Mouse (Mus musculus) left cerebral cortex, postnatal 36 days (tissue): ENCODE measurements around the gene Ip6k2. TPM values are rescaled to one million over a fixed set of nuclear protein-coding genes. Genes with fewer than 3 reads are reported as not detected.
A peak's percentile ranks its signal among the peaks of the same experiment; 100 is the strongest.

Experiments used
- DNase-seq, 2 experiments: peaks; one replicate each; pipeline ENCODE4 v3.0.0; 2021 to 2022; ENCODE audit warnings: low spot score in 2 of 2, mixed read lengths in 1 of 2
- intact Hi-C: fragments of 180-260 bp; cut with DNase I; formaldehyde crosslinking; loops from one replicate; pipeline ENCODE4 v1.15.1; 2025
- total RNA-seq, 2 experiments: library from RNA; stranded (reverse); gene quantifications; 2 replicates each; pipeline ENCODE4 v1.2.3; 2021

Gene Ip6k2
- total RNA-seq: 100 to 1,000 TPM; 155 to 158 TPM

GRCm38 (mm10) chr9:108783548-108784463 is at the start of gene Ip6k2:
Gene Ip6k2, plus strand, starts transcription at chr9:108783796.
- DNase-seq: peak; percentile 96

GRCm38 (mm10) chr9:108734626-108735025 is 49.0 kb upstream of the Ip6k2 start:
- no peak for DNase-seq
- intact Hi-C loops: no loop called here

More at GRCm38 (mm10) chr9:108783548-108784463, at the start of gene Ip6k2:
- intact Hi-C loops: no loop called here

- DNase-seq: no peak
- intact Hi-C loops: no loop called here
Measured at GRCm38 (mm10) chr9:108739239-108739638, 44.4 kb upstream of the Ip6k2 start.

DNA sequence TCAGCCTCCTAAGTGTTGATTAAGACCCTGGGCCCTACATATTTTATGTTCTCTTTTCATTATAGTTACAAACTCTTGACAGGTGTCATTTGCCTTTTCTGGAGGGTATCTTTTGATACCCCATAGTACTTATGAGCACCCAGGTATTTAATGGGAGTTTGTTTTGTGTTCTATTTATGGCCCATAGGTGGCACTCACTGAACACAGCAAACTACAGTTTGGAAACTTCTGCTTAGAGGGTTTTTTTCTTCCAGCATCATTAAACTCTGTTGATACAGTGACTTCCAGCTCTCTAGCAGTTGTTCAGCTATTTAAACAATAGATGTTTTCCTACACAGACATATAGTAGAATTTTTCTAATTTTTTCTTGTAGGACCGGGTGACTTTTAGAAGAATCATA is 43.5 kb upstream of the Ip6k2 start:
- DNase-seq: no peak
- intact Hi-C loops: no loop called here

- DNase-seq: no peak
- intact Hi-C loops: no loop called here
Measured at GRCm38 (mm10) chr9:108742048-108742447, 41.5 kb upstream of the Ip6k2 start.

GRCm38 (mm10) chr9:108746876-108747499 is 36.6 kb upstream of the Ip6k2 start:
- intact Hi-C loops: no loop called here
- no peak for DNase-seq

DNA sequence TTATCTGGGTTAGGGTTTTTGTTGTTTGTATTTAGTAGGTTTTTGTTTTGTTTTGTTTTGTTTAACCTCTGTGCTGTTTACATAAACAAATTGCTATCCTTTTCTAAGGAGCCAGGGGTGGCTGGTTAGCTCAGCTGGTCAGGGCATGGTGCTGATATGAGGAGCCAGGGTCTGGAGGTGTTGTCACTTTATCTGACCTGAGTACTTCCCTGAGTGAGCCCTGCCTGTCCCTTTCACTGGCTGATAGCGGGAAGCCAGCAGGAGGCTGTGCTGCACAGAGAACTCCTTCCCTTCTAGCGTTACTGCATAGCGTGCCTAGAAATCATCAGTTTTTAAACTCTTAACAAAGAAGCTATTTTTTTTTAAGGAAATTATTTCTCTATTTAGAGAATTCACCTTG is 35.9 kb upstream of the Ip6k2 start:
- no peak for DNase-seq
- intact Hi-C loops: no loop called here

DNA sequence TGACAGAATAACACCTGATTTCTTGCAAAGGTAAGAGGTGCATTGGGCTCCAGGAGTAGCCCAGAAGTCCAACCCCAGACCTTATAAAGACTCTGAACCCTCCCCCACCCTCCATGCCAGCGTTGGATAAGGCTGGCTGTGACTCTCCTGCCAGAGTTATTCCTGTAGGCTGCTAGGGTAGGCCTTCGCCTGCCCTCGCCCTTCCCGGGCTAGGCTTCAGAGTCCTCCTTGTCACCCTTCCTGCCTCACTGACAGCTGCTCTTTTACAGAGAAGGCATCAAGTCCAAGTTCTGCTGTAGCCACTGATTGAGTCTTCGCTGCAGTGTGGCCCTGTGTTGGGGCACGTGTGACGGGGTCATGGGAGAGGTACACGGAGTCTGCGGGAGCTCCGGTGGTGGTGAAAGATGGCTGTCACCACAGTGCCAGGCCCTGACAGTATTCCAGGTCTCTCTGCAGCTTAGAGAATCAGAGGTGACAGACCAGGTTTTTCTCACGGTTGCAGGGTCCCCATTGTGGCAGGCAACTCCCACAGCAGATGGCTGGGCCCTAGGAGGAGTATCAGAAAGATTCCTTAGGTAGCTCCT is 34.9 kb upstream of the Ip6k2 start:
- no peak for DNase-seq
- intact Hi-C loops: no loop called here

DNA sequence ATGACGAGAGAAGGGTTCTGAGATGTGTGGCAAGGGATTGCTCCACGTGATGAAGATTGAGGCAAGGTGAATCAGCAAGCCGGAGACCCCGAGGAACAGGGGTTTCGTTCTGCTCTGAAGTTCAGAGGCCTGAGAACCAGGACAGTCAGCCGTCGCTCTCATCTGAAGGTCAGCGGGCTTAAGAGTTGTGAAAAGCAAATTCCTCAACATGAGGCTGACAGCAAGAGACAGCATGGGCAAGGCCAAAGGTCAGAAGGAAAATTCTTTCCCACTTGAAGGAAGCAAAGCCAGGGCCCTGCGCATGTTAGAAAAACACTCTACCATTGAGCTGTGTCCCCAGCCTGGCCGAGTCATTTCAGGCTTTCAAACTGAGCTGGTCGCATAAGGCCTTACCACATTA is 33.0 kb upstream of the Ip6k2 start:
- DNase-seq: no peak
- intact Hi-C loops: loop anchor here (5.0 kb wide), 1 partner anchor 67 kb away; no protein-coding TSS in a partner anchor

DNA sequence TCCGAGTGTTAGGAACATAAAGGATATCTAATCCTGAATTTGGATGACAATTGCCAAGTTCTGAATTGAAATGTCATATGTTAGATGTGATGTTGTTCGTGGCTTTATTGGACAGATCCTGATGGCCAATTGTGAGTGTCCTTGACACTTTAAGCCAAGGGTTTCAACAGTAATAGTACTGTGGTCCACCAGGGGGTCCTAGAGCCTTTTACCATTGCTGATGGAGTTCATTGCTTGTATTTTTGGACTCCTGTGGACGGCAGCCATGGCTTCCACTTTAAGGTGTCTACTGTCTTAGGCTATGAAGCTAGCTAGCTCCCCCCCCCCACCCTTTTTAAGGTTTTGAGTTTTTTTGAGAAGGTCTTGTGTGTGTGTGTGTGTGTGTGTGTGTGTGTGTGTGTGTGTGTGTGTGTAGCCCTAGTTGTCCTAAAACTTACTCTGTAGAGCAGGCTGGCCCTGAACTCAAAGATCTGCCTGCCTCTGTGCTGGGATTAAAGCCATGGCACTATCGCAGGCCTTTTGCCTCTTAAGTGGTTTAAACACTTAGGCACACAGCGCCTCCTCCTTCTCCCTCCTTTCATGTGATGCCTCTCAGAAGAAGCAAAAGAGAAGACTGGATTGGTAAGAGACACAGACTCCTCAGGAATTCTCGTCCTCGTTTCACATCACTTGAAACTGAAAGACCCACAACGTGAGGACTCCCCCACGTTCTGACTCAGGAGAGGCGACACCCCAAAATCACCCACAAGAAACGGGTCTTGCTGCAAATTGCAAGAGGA is 31.3 kb upstream of the Ip6k2 start:
- intact Hi-C loops: loop anchor here (5.0 kb wide), 1 partner anchor 65 kb away; no protein-coding TSS in a partner anchor
- no peak for DNase-seq

- intact Hi-C loops: loop anchor here (5.0 kb wide), 1 partner anchor 64 kb away; no protein-coding TSS in a partner anchor
- DNase-seq: peak; percentile 59 to 62
Measured at GRCm38 (mm10) chr9:108753326-108753725, 30.3 kb upstream of the Ip6k2 start.

DNA sequence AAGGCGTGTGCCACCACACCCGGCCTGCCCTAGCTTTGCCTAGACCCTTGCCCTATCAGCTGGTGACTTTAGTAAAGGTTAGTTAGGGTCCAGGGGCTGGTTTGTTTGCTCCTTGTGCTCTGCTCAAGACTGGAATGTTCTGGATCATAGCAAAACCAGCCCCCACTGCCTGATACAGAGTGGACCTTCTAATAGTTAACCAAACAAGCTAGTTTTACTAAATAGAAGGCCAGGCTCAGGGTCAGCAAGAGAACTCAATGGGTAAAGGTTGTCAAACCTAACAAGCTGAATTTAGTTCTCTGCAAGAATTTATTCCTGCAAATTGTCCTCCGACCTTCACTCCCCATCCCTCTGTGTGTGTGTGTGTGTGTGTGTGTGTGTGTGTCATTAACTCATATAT is 29.6 kb upstream of the Ip6k2 start:
- intact Hi-C loops: loop anchor here (5.0 kb wide), 1 partner anchor 63 kb away; no protein-coding TSS in a partner anchor
- DNase-seq: no peak

DNA sequence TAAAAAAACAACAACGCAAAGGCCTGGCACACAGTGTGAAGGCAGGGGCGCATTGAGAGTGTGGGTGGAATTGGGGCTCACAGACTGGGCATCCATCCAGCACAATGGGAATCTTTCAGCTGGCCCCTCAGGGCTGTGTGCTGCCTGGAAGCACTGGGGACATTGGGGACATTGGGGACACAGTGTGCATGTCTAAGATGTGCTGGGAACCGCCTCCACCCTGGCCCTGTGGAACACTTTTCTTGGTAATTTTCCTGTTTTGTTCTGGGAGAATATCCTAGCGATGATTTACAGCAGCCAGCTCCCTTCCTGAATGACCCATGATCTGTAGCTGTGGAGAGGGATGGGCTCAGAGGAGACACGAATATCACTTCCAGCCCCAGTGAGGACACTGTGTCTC is 29.2 kb upstream of the Ip6k2 start:
- intact Hi-C loops: loop anchor here (5.0 kb wide), 1 partner anchor 63 kb away; no protein-coding TSS in a partner anchor
- peak; percentile 12 to 51 for DNase-seq

- intact Hi-C loops: no loop called here
- DNase-seq: no peak
Measured at GRCm38 (mm10) chr9:108757406-108757805, 26.2 kb upstream of the Ip6k2 start.

DNA sequence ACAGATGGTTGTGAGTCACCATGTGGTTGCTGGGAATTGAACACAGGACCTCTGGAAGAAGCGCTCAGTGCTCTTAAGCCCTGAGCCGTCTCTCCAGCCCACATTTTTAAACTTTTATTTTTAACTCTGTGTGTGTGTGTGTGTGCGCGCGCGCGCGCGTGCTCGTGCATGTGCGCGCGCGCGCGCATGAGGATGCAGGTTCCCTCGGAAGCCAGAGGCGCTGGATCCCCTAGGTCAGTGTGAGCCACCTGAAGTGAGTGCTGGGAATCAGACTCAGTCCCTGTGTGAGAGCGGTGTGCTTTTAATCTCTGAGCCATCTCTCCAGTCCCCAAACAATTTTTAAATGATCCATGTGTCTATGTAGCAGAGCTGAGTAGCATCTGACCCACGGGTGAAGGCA is 24.5 kb upstream of the Ip6k2 start:
- DNase-seq: no peak
- intact Hi-C loops: no loop called here

DNA sequence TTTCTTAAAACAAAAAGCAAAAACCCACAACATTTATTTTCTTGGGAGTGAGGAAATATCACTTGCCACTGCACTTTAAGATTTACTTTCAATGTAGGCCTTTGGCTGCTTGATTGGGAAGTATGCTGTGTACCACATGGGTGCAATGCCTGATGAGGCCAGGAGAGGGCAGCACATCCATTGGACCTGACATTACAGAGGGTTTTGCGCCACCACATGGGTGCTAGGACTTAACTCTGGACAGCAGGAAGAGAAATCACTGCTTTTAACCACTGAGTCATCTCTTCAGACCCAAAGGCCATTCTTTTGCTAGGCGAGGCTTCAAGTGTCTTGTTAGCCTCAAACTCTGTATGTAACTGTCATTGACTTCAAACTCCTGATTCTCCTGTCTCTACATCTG is 23.8 kb upstream of the Ip6k2 start:
- DNase-seq: no peak

DNA sequence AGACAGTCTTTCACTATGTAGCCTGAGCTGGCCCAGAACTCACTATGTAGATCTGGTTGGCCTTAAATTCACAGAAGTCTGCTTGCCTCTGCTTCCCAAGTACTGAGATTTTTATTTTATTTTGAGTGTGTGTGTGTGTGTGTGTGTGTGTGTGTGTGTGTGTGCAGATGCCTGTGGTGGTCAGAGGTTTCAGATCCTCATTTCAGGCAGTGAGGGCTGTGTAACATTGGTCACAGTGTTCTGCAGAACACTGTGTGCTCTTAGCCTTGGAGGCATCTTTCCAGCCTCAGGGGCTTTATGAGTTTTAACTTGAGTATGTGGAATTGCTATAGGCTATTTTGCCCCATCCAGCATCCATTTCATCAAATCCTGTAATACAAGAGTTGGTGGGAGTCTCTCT is 22.0 kb upstream of the Ip6k2 start:
- no peak for DNase-seq
- intact Hi-C loops: no loop called here

More for the DNA sequence above, 23.8 kb upstream of the Ip6k2 start:
- intact Hi-C loops: no loop called here

- no peak for DNase-seq
- intact Hi-C loops: no loop called here
Measured at GRCm38 (mm10) chr9:108764971-108765370, 18.6 kb upstream of the Ip6k2 start.

- no peak for DNase-seq
- intact Hi-C loops: no loop called here
Measured at GRCm38 (mm10) chr9:108776614-108777013, 7.0 kb upstream of the Ip6k2 start.

GRCm38 (mm10) chr9:108777276-108777675 is 6.3 kb upstream of the Ip6k2 start:
- intact Hi-C loops: no loop called here
- no peak for DNase-seq
